Mouse (Mus musculus): Measurements from ENCODE around the gene Slc1a5. TPM values are rescaled to one million over a fixed set of nuclear protein-coding genes. Genes with fewer than 3 reads are reported as not detected.

Gene Slc1a5
- polyA plus RNA-seq, 1 experiment from 2014 or later: 44.3 TPM

- 93% methylated on average over 18 of the region's 18 CpGs for whole genome bisulfite sequencing
- DNase-seq (ENCODE audit: extremely low spot score, low spot score): no peak
- no peak overlapping the region for H3K4me3 ChIP-seq
- no peaks in the 10 kb centered on the region for H3K27me3 ChIP-seq (ENCODE audit: poor library complexity, severe bottlenecking)
- H3K27ac ChIP-seq: no peak overlapping the region
- peaks cover 18% of the 10 kb centered on the region for H3K4me1 ChIP-seq
- no peaks in the 10 kb centered on the region for H3K9me3 ChIP-seq
- peaks cover 90% of the 10 kb centered on the region for H3K36me3 ChIP-seq (replicated peaks)
These were observed 57.0 kb downstream of the Slc1a5 start for GRCm38 (mm10) chr7:16837916-16838803.

- Histone ChIP-seq H3K4me3 (no peak overlapping the region), H3K36me3 (replicated peaks) (peaks cover 82% of the 10 kb centered on the region), H3K4me1 (peaks cover 25% of the 10 kb centered on the region), H3K27ac (no peak overlapping the region), H3K27me3 (ENCODE audit: poor library complexity, severe bottlenecking) (peaks cover under 1% of the 10 kb centered on the region; the same call in 1 of the 2 replicates), H3K9me3 (no peaks in the 10 kb centered on the region)
- no peak for DNase-seq (ENCODE audit: extremely low spot score, low spot score)
- 86% methylated on average over 6 of the region's 6 CpGs for WGBS
These were observed 57.8 kb downstream of the Slc1a5 start for GRCm38 (mm10) chr7:16838804-16839426.

GRCm38 (mm10) chr7:16839427-16840108, 58.4 kb downstream of the Slc1a5 start:
- peaks cover 76% of the 10 kb centered on the region for H3K36me3 ChIP-seq (replicated peaks)
- WGBS: 95% methylated on average over 12 of the region's 12 CpGs

GRCm38 (mm10) chr7:16840109-16840491, 59.0 kb downstream of the Slc1a5 start:
- Histone ChIP-seq H3K9me3 (no peaks in the 10 kb centered on the region), H3K4me1 (peaks cover 37% of the 10 kb centered on the region), H3K36me3 (replicated peaks) (peaks cover 70% of the 10 kb centered on the region), H3K4me3 (no peak overlapping the region), H3K27me3 (ENCODE audit: poor library complexity, severe bottlenecking) (peaks cover 7% of the 10 kb centered on the region; the same call in 1 of the 2 replicates), H3K27ac (no peak overlapping the region)
- no peak for DNase-seq (ENCODE audit: extremely low spot score, low spot score)
- 92% methylated on average over 2 of the region's 2 CpGs for WGBS

More at GRCm38 (mm10) chr7:16839427-16840108, 58.4 kb downstream of the Slc1a5 start:
- H3K27me3 ChIP-seq (ENCODE audit: poor library complexity, severe bottlenecking): peaks cover 7% of the 10 kb centered on the region; the same call in 1 of the 2 replicates
- H3K4me1 ChIP-seq: peaks cover 32% of the 10 kb centered on the region
- no peak overlapping the region for H3K4me3 ChIP-seq
- no peaks in the 10 kb centered on the region for H3K9me3 ChIP-seq
- no peak for DNase-seq (ENCODE audit: extremely low spot score, low spot score)
- no peak overlapping the region for H3K27ac ChIP-seq

GRCm38 (mm10) chr7:16841078-16841477, 59.9 kb downstream of the Slc1a5 start:
- Histone ChIP-seq H3K27me3 (ENCODE audit: poor library complexity, severe bottlenecking) (peaks cover 13% of the 10 kb centered on the region; the same call in 1 of the 2 replicates), H3K4me1 (peaks cover 46% of the 10 kb centered on the region), H3K36me3 (replicated peaks) (peaks cover 66% of the 10 kb centered on the region), H3K4me3 (no peak overlapping the region), H3K27ac (no peak overlapping the region), H3K9me3 (no peaks in the 10 kb centered on the region)
- DNase-seq (ENCODE audit: extremely low spot score, low spot score): no peak
- 90% methylated on average over 4 of the region's 4 CpGs for WGBS

- peaks cover 13% of the 10 kb centered on the region; the same call in 1 of the 2 replicates for H3K27me3 ChIP-seq (ENCODE audit: poor library complexity, severe bottlenecking)
- WGBS: 51% methylated on average over 11 of the region's 11 CpGs
- peaks cover 59% of the 10 kb centered on the region for H3K36me3 ChIP-seq (replicated peaks)
- H3K27ac ChIP-seq: peak overlapping the region; percentile 84
- no peak for DNase-seq (ENCODE audit: extremely low spot score, low spot score)
- no peaks in the 10 kb centered on the region for H3K9me3 ChIP-seq
- peaks cover 46% of the 10 kb centered on the region for H3K4me1 ChIP-seq
- peak overlapping the region; percentile 66 for H3K4me3 ChIP-seq
These were observed 60.7 kb downstream of the Slc1a5 start for GRCm38 (mm10) chr7:16841561-16842560.

GRCm38 (mm10) chr7:16842645-16843063, 61.5 kb downstream of the Slc1a5 start, which contains the start of gene Prkd2:
Prkd2 (plus strand) TSS chr7:16842902.
- Histone ChIP-seq H3K27me3 (ENCODE audit: poor library complexity, severe bottlenecking) (peaks cover 13% of the 10 kb centered on the region; the same call in 1 of the 2 replicates), H3K27ac (peak within 1 kb of the TSS; percentile 84), H3K36me3 (replicated peaks) (peaks cover 53% of the 10 kb centered on the region), H3K4me1 (peaks cover 46% of the 10 kb centered on the region), H3K4me3 (peak within 1 kb of the TSS; percentile 66), H3K9me3 (no peaks in the 10 kb centered on the region)
- peak; percentile 91 for DNase-seq (ENCODE audit: extremely low spot score, low spot score)
- under 1% methylated on average over 32 of the region's 32 CpGs for WGBS

- H3K27ac ChIP-seq: peak overlapping the region; percentile 84
- WGBS: 3% methylated on average over 33 of the region's 33 CpGs
These were observed 62.5 kb downstream of the Slc1a5 start for GRCm38 (mm10) chr7:16843441-16844171.

GRCm38 (mm10) chr7:16844696-16845071, 63.5 kb downstream of the Slc1a5 start:
- Histone ChIP-seq H3K27me3 (ENCODE audit: poor library complexity, severe bottlenecking) (peaks cover 13% of the 10 kb centered on the region; the same call in 1 of the 2 replicates), H3K27ac (peak overlapping the region; percentile 61; the same call in 1 of the 2 replicates), H3K9me3 (no peaks in the 10 kb centered on the region), H3K36me3 (replicated peaks) (peaks cover 48% of the 10 kb centered on the region), H3K4me1 (peaks cover 52% of the 10 kb centered on the region), H3K4me3 (peak overlapping the region; percentile 66)
- DNase-seq (ENCODE audit: extremely low spot score, low spot score): no peak
- 73% methylated on average over 3 of the region's 3 CpGs for WGBS

More at GRCm38 (mm10) chr7:16843441-16844171, 62.5 kb downstream of the Slc1a5 start:
- Histone ChIP-seq H3K4me1 (peaks cover 48% of the 10 kb centered on the region), H3K36me3 (replicated peaks) (peaks cover 48% of the 10 kb centered on the region), H3K9me3 (no peaks in the 10 kb centered on the region), H3K4me3 (peak overlapping the region; percentile 66), H3K27me3 (ENCODE audit: poor library complexity, severe bottlenecking) (peaks cover 13% of the 10 kb centered on the region; the same call in 1 of the 2 replicates)
- DNase-seq (ENCODE audit: extremely low spot score, low spot score): peak; percentile 31

- Histone ChIP-seq H3K36me3 (replicated peaks) (peaks cover 48% of the 10 kb centered on the region), H3K9me3 (no peaks in the 10 kb centered on the region), H3K4me1 (peaks cover 52% of the 10 kb centered on the region), H3K4me3 (peak overlapping the region; percentile 66), H3K27ac (peak overlapping the region; percentile 61), H3K27me3 (ENCODE audit: poor library complexity, severe bottlenecking) (peaks cover 13% of the 10 kb centered on the region; the same call in 1 of the 2 replicates)
- no peak for DNase-seq (ENCODE audit: extremely low spot score, low spot score)
- WGBS: 35% methylated on average over 14 of the region's 14 CpGs
These were observed 64.1 kb downstream of the Slc1a5 start for GRCm38 (mm10) chr7:16845072-16845819.

Measured in forebrain, embryonic 10.5 days (tissue).